Mouse (Mus musculus) lung, postnatal 0 days (tissue): ENCODE data around the gene 1810009A15Rik. TPM values are rescaled to one million over a fixed set of nuclear protein-coding genes. Genes with fewer than 3 reads are reported as not detected.
A peak's percentile ranks its signal among the peaks of the same experiment; 100 is the strongest.

Source experiments
- ATAC-seq: fragments of 200-750 bp; cut with Nextera tagmentation; 2 replicates; pipeline ENCODE4 v1.8.0; 2017; ENCODE audit warnings: moderate library complexity
- DNase-seq: peaks from one replicate; pipeline ENCODE4 v3.0.0-alpha.2; 2016; ENCODE audit warnings: low spot score
- H3K27ac ChIP-seq: fragments of 300-500 bp; sonication (generic); 2 replicates; pipeline ENCODE4 v1.5.1; 2014; ENCODE audit warnings: antibody characterized with exemption, mild to moderate bottlenecking, low read length, mixed read lengths
- H3K27me3 ChIP-seq: fragments of 300-500 bp; sonication (generic); replicated peaks from 2 replicates; pipeline ENCODE4 v1.6.1; 2014; ENCODE audit warnings: low read length, mixed read lengths; ENCODE audit not compliant: insufficient read depth
- H3K36me3 ChIP-seq: fragments of 300-500 bp; sonication (generic); 2 replicates; pipeline ENCODE4 v1.6.1; 2014; ENCODE audit warnings: low read length, mixed read lengths; ENCODE audit not compliant: insufficient read depth
- H3K4me1 ChIP-seq: fragments of 300-500 bp; sonication (generic); 2 replicates; pipeline ENCODE4 v1.6.1; 2014; ENCODE audit warnings: antibody characterized with exemption, low read depth, low read length, mixed read lengths; ENCODE audit not compliant: insufficient read depth
- H3K4me2 ChIP-seq: fragments of 300-500 bp; sonication (generic); replicated peaks from 2 replicates; pipeline ENCODE4 v1.6.1; 2014; ENCODE audit warnings: low read depth, mild to moderate bottlenecking, low read length, moderate library complexity, mixed read lengths
- H3K4me3 ChIP-seq: fragments of 300-500 bp; sonication (generic); 2 replicates; pipeline ENCODE4 v1.5.1; 2014; ENCODE audit warnings: low read depth, low read length
- H3K9ac ChIP-seq: fragments of 300-500 bp; sonication (generic); replicated peaks from 2 replicates; pipeline ENCODE4 v1.6.1; 2014; ENCODE audit warnings: low read depth, mild to moderate bottlenecking
- H3K9me3 ChIP-seq: fragments of 300-500 bp; sonication (generic); 2 replicates; pipeline ENCODE4 v1.6.1; 2016; ENCODE audit warnings: low read length, mixed read lengths
- CTCF ChIP-seq: IDR thresholded peaks from 2 replicates; pipeline ENCODE4 v1.5.1; 2016; ENCODE audit warnings: antibody characterized with exemption, mild to moderate bottlenecking
- EP300 ChIP-seq: IDR thresholded peaks from 2 replicates; pipeline ENCODE4 v1.6.1; 2016; ENCODE audit warnings: antibody characterized with exemption, mild to moderate bottlenecking, control low read depth
- WGBS: fragments of 180-500 bp; shearing (Covaris S2); extraction: QIAGEN DNeasy Blood & Tissue Kit; methylation state at CpG from one replicate; pipeline ENCODE4 v1.1.7; 2014; 5-methylcytosine and 5-hydroxymethylcytosine counted together
- polyA plus RNA-seq: library from polyadenylated mRNA; unstranded; fragments of >200 nt; fragmentation: Nextera tagmentation; extraction: Ambion mirVana; gene quantifications from 2 replicates; pipeline ENCODE4 v1.2.1, GENCODE M21; 2015

Gene 1810009A15Rik
- polyA plus RNA-seq, 1 experiment from 2014 or later = 44.4 TPM

DNA sequence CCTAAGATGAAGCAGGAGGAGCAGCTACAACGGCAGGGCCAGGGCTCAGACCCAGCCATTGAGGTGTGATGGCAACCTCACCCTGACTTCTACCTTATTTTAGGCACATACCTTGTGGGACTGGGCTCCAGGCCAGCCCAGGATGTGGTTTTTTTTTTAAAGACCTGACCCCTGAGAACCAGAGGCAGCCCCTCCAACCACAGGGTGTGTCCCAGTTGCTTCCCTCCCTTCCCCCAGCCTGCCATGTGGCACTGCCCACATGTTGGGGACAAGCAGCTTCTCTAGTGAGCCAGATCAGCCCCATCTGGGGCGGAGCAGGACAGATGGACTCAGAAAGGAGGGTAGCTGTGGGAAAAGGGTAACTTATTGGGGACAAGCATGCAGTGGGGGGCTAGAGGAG, 38.1 kb downstream of the 1810009A15Rik start:
- Histone ChIP-seq H3K9me3 (no peaks in the 10 kb centered on the region), H3K36me3 (peaks cover 4% of the 10 kb centered on the region; the same call in 1 of the 2 replicates), H3K4me1 (peaks cover 7% of the 10 kb centered on the region), H3K27ac (no peak overlapping the region), H3K27me3 (no peaks in the 10 kb centered on the region), H3K9ac (no peak overlapping the region), H3K4me2 (no peak overlapping the region), H3K4me3 (no peak overlapping the region)
- TF ChIP-seq EP300 = no peak
- TF ChIP-seq CTCF = no peak
- ATAC-seq = no peak
- DNase-seq = no peak
- 91% methylated on average over 2 of the region's 2 CpGs for WGBS

DNA sequence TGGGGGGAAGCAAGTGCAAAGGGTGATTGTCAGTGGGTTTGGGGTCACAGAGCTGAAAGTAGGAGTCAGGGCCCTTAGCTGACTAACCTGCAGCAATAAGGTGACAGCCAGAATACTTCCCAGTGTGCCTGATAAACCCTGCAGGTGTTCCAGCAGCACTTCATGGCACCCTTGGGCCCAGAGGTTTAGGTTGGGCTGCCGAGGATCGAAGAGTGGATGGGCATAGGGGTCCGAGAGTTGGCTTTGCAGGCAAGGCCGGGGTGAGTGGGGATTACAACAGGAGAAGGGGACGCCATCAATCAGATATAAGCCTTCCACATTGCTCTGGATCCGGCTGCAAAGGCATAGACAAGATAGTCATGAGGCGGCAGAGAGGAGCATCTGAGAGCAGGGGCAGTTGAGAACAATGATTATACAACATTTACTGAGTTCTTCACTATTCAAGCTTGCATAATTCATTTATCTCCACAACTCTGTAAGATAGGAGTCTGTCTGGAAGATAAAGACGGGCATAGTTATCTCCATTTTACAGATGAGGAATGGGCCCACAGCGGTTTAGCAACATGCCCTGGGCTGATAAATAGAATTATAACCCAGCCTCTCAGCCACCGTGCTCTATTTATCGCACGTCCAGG, 39.4 kb downstream of the 1810009A15Rik start:
- Histone ChIP-seq H3K36me3 (peaks cover 4% of the 10 kb centered on the region; the same call in 1 of the 2 replicates), H3K27ac (no peak overlapping the region), H3K9ac (no peak overlapping the region), H3K9me3 (no peaks in the 10 kb centered on the region), H3K4me3 (no peak overlapping the region), H3K4me2 (no peak overlapping the region), H3K4me1 (peaks cover 7% of the 10 kb centered on the region), H3K27me3 (no peaks in the 10 kb centered on the region)
- ATAC-seq (no peak), DNase-seq (no peak)
- TF ChIP-seq CTCF (no peak), EP300 (no peak)
- WGBS = 85% methylated on average over 12 of the region's 12 CpGs

DNA sequence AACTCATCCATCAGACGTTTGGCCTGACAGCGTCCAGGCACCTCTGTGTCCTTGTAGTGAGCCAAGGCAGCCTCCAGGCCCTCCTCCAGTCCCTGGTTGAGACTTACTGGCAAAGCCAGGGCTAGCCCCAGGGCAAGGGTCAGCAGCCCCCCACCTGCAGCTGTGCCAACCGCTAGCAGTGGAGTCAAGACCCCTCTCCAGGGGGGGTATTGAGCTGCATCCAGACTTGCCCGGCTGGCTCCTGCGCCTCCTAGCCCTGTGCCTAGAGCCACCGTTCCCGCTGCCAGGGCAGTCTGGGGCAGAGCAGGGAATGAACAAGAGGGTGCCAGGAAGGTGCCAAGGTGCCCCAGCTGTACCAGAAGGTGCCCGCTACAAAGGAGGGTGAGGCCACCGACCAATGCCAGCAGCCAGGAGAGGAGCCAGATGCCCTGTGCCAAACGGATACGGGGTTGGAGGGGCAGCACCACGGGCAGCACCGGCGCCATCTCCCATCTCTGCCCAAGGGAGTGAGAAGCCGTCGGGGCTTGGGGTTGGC, 40.1 kb downstream of the 1810009A15Rik start:
- Histone ChIP-seq H3K4me1 (peaks cover 7% of the 10 kb centered on the region), H3K27me3 (no peaks in the 10 kb centered on the region), H3K4me2 (peak overlapping the region; percentile 78), H3K9me3 (no peaks in the 10 kb centered on the region), H3K27ac (peak overlapping the region; percentile 95; the same call in 1 of the 2 replicates), H3K36me3 (peaks cover 12% of the 10 kb centered on the region), H3K4me3 (peak overlapping the region; percentile 82), H3K9ac (peak overlapping the region; percentile 76; the same call in 1 of the 2 replicates)
- TF ChIP-seq EP300 = no peak
- no peak for TF ChIP-seq CTCF
- WGBS = 18% methylated on average over 16 of the region's 16 CpGs
- DNase-seq (no peak), ATAC-seq (peak; percentile 3)

DNA sequence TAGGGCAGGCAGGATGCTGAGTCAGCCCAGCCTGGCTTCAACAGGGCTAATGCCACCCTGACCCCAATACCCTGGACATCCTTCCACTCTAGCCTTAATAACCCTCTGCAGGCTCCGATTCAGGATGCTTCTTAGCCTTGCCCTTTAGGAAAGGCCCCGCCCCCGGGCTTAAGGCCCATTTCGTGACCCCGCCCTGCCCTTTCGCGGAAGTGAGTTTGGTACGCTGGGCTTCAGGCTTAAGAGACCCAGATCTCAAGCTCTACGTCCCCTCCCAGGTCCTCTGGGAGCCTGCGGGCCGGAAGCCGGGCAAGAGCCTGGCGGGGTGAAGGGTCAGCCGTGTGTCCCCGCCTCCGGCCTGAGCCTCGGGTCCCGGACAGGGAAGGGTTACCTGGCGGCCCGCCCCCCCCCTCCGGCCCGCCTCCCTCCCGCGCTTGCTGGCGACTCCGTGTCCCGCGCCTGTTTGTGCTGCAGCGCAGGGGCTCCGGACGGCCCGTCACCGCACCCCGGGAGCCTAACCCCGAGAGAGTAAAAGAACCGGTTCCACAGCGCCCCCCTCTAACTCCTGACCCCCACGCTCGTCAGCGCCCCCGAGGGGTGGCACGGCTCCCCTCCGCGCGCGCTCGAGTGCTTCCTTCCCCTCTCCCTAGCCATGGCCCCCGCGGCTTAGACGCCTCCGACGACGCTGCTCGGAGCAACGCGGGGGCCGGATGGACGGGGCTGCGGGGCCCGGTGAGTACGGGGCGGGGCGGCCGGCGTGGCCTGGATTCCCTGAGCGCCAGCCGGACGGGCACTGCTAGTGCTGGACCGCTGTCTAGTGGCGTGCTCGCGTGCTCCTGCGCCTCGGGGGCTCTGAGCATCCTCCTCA, 40.8 kb downstream of the 1810009A15Rik start, which contains the start of the genes Rom1 and Eml3:
Gene Rom1 (minus strand): TSS at position 133 of the 865 bp plus-strand sequence.
Gene Eml3 (plus strand): TSS at position 329 of the 865 bp plus-strand sequence.
- Histone ChIP-seq H3K9me3 (no peaks in the 10 kb centered on the region), H3K4me3 (peak within 1 kb of the TSS; percentile 82), H3K9ac (peak within 1 kb of the TSS; percentile 76), H3K36me3 (peaks cover 17% of the 10 kb centered on the region), H3K4me1 (peaks cover 7% of the 10 kb centered on the region), H3K27ac (peak within 1 kb of the TSS; percentile 95), H3K27me3 (no peaks in the 10 kb centered on the region), H3K4me2 (peak within 1 kb of the TSS; percentile 78)
- ATAC-seq (peak; percentile 92), DNase-seq (peak; percentile 94)
- TF ChIP-seq CTCF (peak; percentile 64), EP300 (no peak)
- 3% methylated on average over 41 of the region's 74 CpGs for WGBS

DNA sequence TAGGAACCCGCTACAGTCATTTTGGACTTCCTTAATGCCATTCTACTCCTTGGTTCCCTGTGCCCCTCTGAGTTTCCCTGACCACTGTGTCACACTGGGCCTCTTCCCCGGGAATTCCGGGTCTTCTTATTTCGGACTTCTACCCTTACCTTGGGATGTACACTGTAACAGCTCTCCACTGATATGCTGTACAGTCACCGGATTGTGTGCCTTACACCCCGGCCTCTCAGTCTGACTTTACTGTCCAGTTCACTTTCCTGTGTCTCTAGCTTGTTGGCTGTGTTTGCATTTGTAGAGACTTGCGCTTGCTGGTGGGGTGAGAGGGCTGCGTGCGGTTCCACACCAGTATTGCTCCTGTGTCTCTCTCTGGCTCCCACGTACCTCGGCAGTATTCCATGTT, 41.5 kb downstream of the 1810009A15Rik start:
- peaks cover 7% of the 10 kb centered on the region for H3K4me1 ChIP-seq
- H3K27ac ChIP-seq = peak overlapping the region; percentile 95
- peak overlapping the region; percentile 82 for H3K4me3 ChIP-seq
- 2% methylated on average over 11 of the region's 11 CpGs for WGBS
- no peaks in the 10 kb centered on the region for H3K27me3 ChIP-seq
- H3K9ac ChIP-seq = peak overlapping the region; percentile 76
- TF ChIP-seq CTCF (no peak), EP300 (no peak)
- peaks cover 17% of the 10 kb centered on the region for H3K36me3 ChIP-seq
- no peaks in the 10 kb centered on the region for H3K9me3 ChIP-seq
- peak overlapping the region; percentile 78 for H3K4me2 ChIP-seq
- no peak for DNase-seq
- no peak for ATAC-seq

DNA sequence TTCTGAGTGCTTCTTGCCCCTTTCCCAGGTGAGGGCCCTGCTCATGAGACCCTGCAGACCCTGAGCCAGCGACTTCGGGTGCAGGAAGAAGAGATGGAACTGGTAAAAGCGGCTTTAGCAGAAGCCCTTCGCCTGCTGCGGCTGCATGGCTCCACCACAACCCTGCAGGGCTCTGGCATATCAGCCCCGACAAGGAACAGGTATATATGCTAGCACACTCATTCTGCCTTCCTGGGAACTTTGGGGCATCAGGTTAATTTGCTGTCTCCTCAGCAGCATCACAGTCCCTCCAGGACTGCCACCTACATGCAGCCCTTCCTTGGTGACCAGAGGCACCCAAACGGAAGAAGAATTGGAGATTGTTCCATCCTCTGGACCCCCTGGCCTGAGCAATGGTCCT, 42.1 kb downstream of the 1810009A15Rik start:
- peak overlapping the region; percentile 82; the same call in 1 of the 2 replicates for H3K4me3 ChIP-seq
- WGBS = 83% methylated on average over 7 of the region's 7 CpGs
- no peaks in the 10 kb centered on the region for H3K9me3 ChIP-seq
- H3K9ac ChIP-seq = peak overlapping the region; percentile 76; the same call in 1 of the 2 replicates
- DNase-seq (no peak), ATAC-seq (no peak)
- no peak for TF ChIP-seq EP300
- no peak overlapping the region for H3K27ac ChIP-seq
- no peaks in the 10 kb centered on the region for H3K27me3 ChIP-seq
- peaks cover 17% of the 10 kb centered on the region for H3K36me3 ChIP-seq
- peak overlapping the region; percentile 78 for H3K4me2 ChIP-seq
- H3K4me1 ChIP-seq = peaks cover 7% of the 10 kb centered on the region
